Mouse (Mus musculus) 3T3-L1 (cell line): ENCODE measurements around the gene Cab39.
"Not testable (repeated sequence)": the region's sequence is repeated elsewhere in the genome, so short reads cannot be mapped to it uniquely, and the experiment has no call there.

Experiments used
- DNase-seq: peaks from one replicate; pipeline ENCODE4 v3.0.0-alpha.2; 2015; ENCODE audit warnings: low read depth, low spot score

Gene Cab39

GRCm38 (mm10) chr1:85790565-85790964 lies 2.7 kb upstream of the Cab39 start:
- no peak for DNase-seq

- DNase-seq: no peak
Measured at GRCm38 (mm10) chr1:85791476-85791875, 1.8 kb upstream of the Cab39 start.

GRCm38 (mm10) chr1:85794106-85794771 lies 998 bp downstream of the Cab39 start:
- peak; percentile 74 for DNase-seq

- DNase-seq: no peak
Measured at GRCm38 (mm10) chr1:85795196-85795595, 2.0 kb downstream of the Cab39 start.

- DNase-seq: no peak
Measured at GRCm38 (mm10) chr1:85799776-85800175, 6.5 kb downstream of the Cab39 start.

GRCm38 (mm10) chr1:85802517-85802916 lies 9.3 kb downstream of the Cab39 start:
- DNase-seq: no peak

GRCm38 (mm10) chr1:85804551-85804950 lies 11.3 kb downstream of the Cab39 start:
- DNase-seq: no peak

GRCm38 (mm10) chr1:85809256-85809655 lies 16.0 kb downstream of the Cab39 start:
- DNase-seq: no peak

GRCm38 (mm10) chr1:85810343-85810742 lies 17.1 kb downstream of the Cab39 start:
- DNase-seq: no peak

GRCm38 (mm10) chr1:85810787-85811186 lies 17.5 kb downstream of the Cab39 start:
- no peak for DNase-seq

- not testable (repeated sequence) for DNase-seq
Measured at GRCm38 (mm10) chr1:85814213-85814612, 21.0 kb downstream of the Cab39 start.

- no peak for DNase-seq
Measured at GRCm38 (mm10) chr1:85818121-85818520, 24.9 kb downstream of the Cab39 start.

GRCm38 (mm10) chr1:85819695-85820094 lies 26.5 kb downstream of the Cab39 start:
- DNase-seq: no peak

- no peak for DNase-seq
Measured at GRCm38 (mm10) chr1:85822239-85822638, 29.0 kb downstream of the Cab39 start.

GRCm38 (mm10) chr1:85824905-85825304 lies 31.7 kb downstream of the Cab39 start:
- no peak for DNase-seq

- DNase-seq: no peak
Measured at GRCm38 (mm10) chr1:85827166-85827565, 33.9 kb downstream of the Cab39 start.

GRCm38 (mm10) chr1:85829016-85829415 lies 35.8 kb downstream of the Cab39 start:
- no peak for DNase-seq

GRCm38 (mm10) chr1:85838056-85838455 lies 44.8 kb downstream of the Cab39 start:
- DNase-seq: peak; percentile 84

GRCm38 (mm10) chr1:85839356-85839755 lies 46.1 kb downstream of the Cab39 start:
- no peak for DNase-seq

- no peak for DNase-seq
Measured at GRCm38 (mm10) chr1:85839790-85840189, 46.5 kb downstream of the Cab39 start.

- no peak for DNase-seq
Measured at GRCm38 (mm10) chr1:85840421-85840820, 47.2 kb downstream of the Cab39 start.

GRCm38 (mm10) chr1:85842251-85842650 lies 49.0 kb downstream of the Cab39 start:
- peak; percentile 69 for DNase-seq

GRCm38 (mm10) chr1:85843291-85843863 lies 50.1 kb downstream of the Cab39 start:
- no peak for DNase-seq

GRCm38 (mm10) chr1:85844981-85845380 lies 51.7 kb downstream of the Cab39 start:
- DNase-seq: no peak
